Mouse (Mus musculus) heart, postnatal 0 days (tissue): Measurements from ENCODE around the gene Purb. TPM values are rescaled to one million over a fixed set of nuclear protein-coding genes. Genes with fewer than 3 reads are reported as not detected.
A peak's percentile ranks its signal among the peaks of the same experiment; 100 is the strongest.

Experiments used
- ATAC-seq: fragments of 200-750 bp; cut with Nextera tagmentation; 2 replicates; pipeline ENCODE4 v1.8.0; 2017; ENCODE audit warnings: low read depth, moderate number of reproducible peaks, moderate library complexity; ENCODE audit not compliant: insufficient read depth
- DNase-seq: peaks from one replicate; pipeline ENCODE4 v3.0.0-alpha.2; 2016; ENCODE audit warnings: low spot score
- H3K27ac ChIP-seq: fragments of 300-500 bp; sonication (generic); 2 replicates; pipeline ENCODE4 v1.5.1; 2014; ENCODE audit warnings: low read depth, mild to moderate bottlenecking
- H3K27me3 ChIP-seq: fragments of 300-500 bp; sonication (generic); 2 replicates; pipeline ENCODE4 v1.6.1; 2014; ENCODE audit warnings: low read length, mixed read lengths; ENCODE audit not compliant: control insufficient read depth, insufficient read depth
- H3K36me3 ChIP-seq: fragments of 300-500 bp; sonication (generic); replicated peaks from 2 replicates; pipeline ENCODE4 v1.6.1; 2014; ENCODE audit warnings: low read length, mixed read lengths; ENCODE audit not compliant: control insufficient read depth, insufficient read depth
- H3K4me1 ChIP-seq: fragments of 300-500 bp; sonication (generic); 2 replicates; pipeline ENCODE4 v1.6.1; 2014; ENCODE audit warnings: antibody characterized with exemption; ENCODE audit not compliant: control insufficient read depth, insufficient read depth
- H3K4me2 ChIP-seq: fragments of 300-500 bp; sonication (generic); 2 replicates; pipeline ENCODE4 v1.6.1; 2014; ENCODE audit warnings: low read depth, mild to moderate bottlenecking, low read length, moderate library complexity
- H3K4me3 ChIP-seq: fragments of 300-500 bp; sonication (generic); 2 replicates; pipeline ENCODE4 v1.5.1; 2014; ENCODE audit warnings: low read depth, low read length
- H3K9ac ChIP-seq: fragments of 300-500 bp; sonication (generic); replicated peaks from 2 replicates; pipeline ENCODE4 v1.6.1; 2014; ENCODE audit warnings: low read depth, low read length, mixed read lengths
- H3K9me3 ChIP-seq: fragments of 300-500 bp; sonication (generic); replicated peaks from 2 replicates; pipeline ENCODE4 v1.6.1; 2016; ENCODE audit warnings: low read length; ENCODE audit not compliant: control insufficient read depth
- CTCF ChIP-seq: IDR thresholded peaks from 2 replicates; pipeline ENCODE4 v1.5.1; 2016; ENCODE audit warnings: antibody characterized with exemption, control low read depth, low read depth
- EP300 ChIP-seq: IDR thresholded peaks from 2 replicates; pipeline ENCODE4 v1.6.1; 2016; ENCODE audit warnings: antibody characterized with exemption, low read depth
- WGBS: fragments of 180-500 bp; shearing (Covaris S2); extraction: QIAGEN DNeasy Blood & Tissue Kit; methylation state at CpG from one replicate; pipeline ENCODE4 v1.1.7; 2014; 5-methylcytosine and 5-hydroxymethylcytosine counted together
- polyA plus RNA-seq: library from polyadenylated mRNA; unstranded; fragments of >200 nt; fragmentation: Nextera tagmentation; extraction: Ambion mirVana; gene quantifications from 2 replicates; pipeline ENCODE4 v1.2.1, GENCODE M21; 2015
- total RNA-seq: library from RNA; depleted of rRNA; stranded (reverse); fragments of >200 nt; gene quantifications from 2 replicates; pipeline ENCODE4 v1.2.3, GENCODE M21; 2014; ENCODE audit warnings: low replicate concordance

Purb gene
- total and polyA plus RNA-seq, 2 experiments from 2014 or later, result 22.0 to 40.4 TPM

- under 1% methylated on average over 10 of the region's 10 CpGs for WGBS
- no peaks in the 10 kb centered on the region for H3K36me3 ChIP-seq
These were observed 32.0 kb downstream of the Purb start for GRCm38 (mm10) chr11:6443727-6444076.

GRCm38 (mm10) chr11:6443102-6443501 is 32.6 kb downstream of the Purb start:
- TF ChIP-seq CTCF (no peak), EP300 (no peak)
- no peak for ATAC-seq
- Histone ChIP-seq H3K9me3 (no peaks in the 10 kb centered on the region), H3K9ac (peak overlapping the region; percentile 77), H3K4me2 (peak overlapping the region; percentile 75), H3K27me3 (no peaks in the 10 kb centered on the region), H3K36me3 (0 out of 2 replicates have a peak, but pooled peaks cover under 1% of the 10 kb centered on the region), H3K4me1 (peaks cover 6% of the 10 kb centered on the region; the same call in 1 of the 2 replicates), H3K4me3 (peak overlapping the region; percentile 91), H3K27ac (peak overlapping the region; percentile 95)
- WGBS, result 37% methylated on average over 4 of the region's 4 CpGs
- no peak for DNase-seq

More at GRCm38 (mm10) chr11:6443727-6444076, 32.0 kb downstream of the Purb start:
- peak overlapping the region; percentile 75 for H3K4me2 ChIP-seq
- ATAC-seq (no peak), DNase-seq (peak; percentile 11)
- H3K27ac ChIP-seq, result peak overlapping the region; percentile 95
- H3K4me3 ChIP-seq, result peak overlapping the region; percentile 91
- no peaks in the 10 kb centered on the region for H3K9me3 ChIP-seq
- no peak for TF ChIP-seq CTCF
- TF ChIP-seq EP300, result no peak
- H3K4me1 ChIP-seq, result peaks cover 6% of the 10 kb centered on the region; the same call in 1 of the 2 replicates
- peak overlapping the region; percentile 77 for H3K9ac ChIP-seq
- no peaks in the 10 kb centered on the region for H3K27me3 ChIP-seq

GRCm38 (mm10) chr11:6442566-6442965 is 33.2 kb downstream of the Purb start:
- ATAC-seq, result no peak
- Histone ChIP-seq H3K36me3 (peaks cover 6% of the 10 kb centered on the region; the same call in 1 of the 2 replicates), H3K4me3 (no peak overlapping the region), H3K4me2 (no peak overlapping the region), H3K27me3 (no peaks in the 10 kb centered on the region), H3K27ac (no peak overlapping the region), H3K9me3 (no peaks in the 10 kb centered on the region), H3K4me1 (peaks cover 6% of the 10 kb centered on the region; the same call in 1 of the 2 replicates), H3K9ac (no peak overlapping the region)
- no peak for DNase-seq
- 95% methylated on average over 4 of the region's 4 CpGs for WGBS
- no peak for TF ChIP-seq EP300
- no peak for TF ChIP-seq CTCF

GRCm38 (mm10) chr11:6440171-6440570 is 35.5 kb downstream of the Purb start:
- H3K27ac ChIP-seq, result no peak overlapping the region
- H3K36me3 ChIP-seq, result peaks cover 27% of the 10 kb centered on the region
- ATAC-seq, result no peak
- H3K27me3 ChIP-seq, result no peaks in the 10 kb centered on the region
- H3K4me2 ChIP-seq, result no peak overlapping the region
- 98% methylated on average over 4 of the region's 4 CpGs for WGBS
- peaks cover 6% of the 10 kb centered on the region; the same call in 1 of the 2 replicates for H3K4me1 ChIP-seq
- H3K4me3 ChIP-seq, result no peak overlapping the region
- no peaks in the 10 kb centered on the region for H3K9me3 ChIP-seq
- TF ChIP-seq CTCF, result no peak
- TF ChIP-seq EP300, result no peak
- DNase-seq, result no peak
- H3K9ac ChIP-seq, result no peak overlapping the region

GRCm38 (mm10) chr11:6437667-6438066 is 38.0 kb downstream of the Purb start:
- no peaks in the 10 kb centered on the region for H3K27me3 ChIP-seq
- no peak overlapping the region for H3K27ac ChIP-seq
- peaks cover 5% of the 10 kb centered on the region; the same call in 1 of the 2 replicates for H3K4me1 ChIP-seq
- no peak overlapping the region for H3K9ac ChIP-seq
- H3K4me3 ChIP-seq, result no peak overlapping the region
- WGBS, result 89% methylated on average over 2 of the region's 2 CpGs
- no peaks in the 10 kb centered on the region for H3K9me3 ChIP-seq
- TF ChIP-seq EP300 (no peak), CTCF (no peak)
- H3K4me2 ChIP-seq, result no peak overlapping the region
- ATAC-seq (no peak), DNase-seq (no peak)
- H3K36me3 ChIP-seq, result peaks cover 51% of the 10 kb centered on the region

GRCm38 (mm10) chr11:6436442-6436841 is 39.3 kb downstream of the Purb start:
- DNase-seq, result peak; percentile 42
- Histone ChIP-seq H3K4me3 (no peak overlapping the region), H3K27me3 (no peaks in the 10 kb centered on the region), H3K27ac (no peak overlapping the region), H3K36me3 (peaks cover 63% of the 10 kb centered on the region), H3K9me3 (no peaks in the 10 kb centered on the region), H3K4me2 (no peak overlapping the region), H3K9ac (no peak overlapping the region), H3K4me1 (no peaks in the 10 kb centered on the region)
- ATAC-seq, result peak; percentile 47
- WGBS, result 66% methylated on average over 8 of the region's 8 CpGs
- peak; percentile 66 for TF ChIP-seq CTCF
- no peak for TF ChIP-seq EP300
